Mouse (Mus musculus) cerebellum, postnatal 10 days (tissue): ENCODE data around the gene Tyrobp.
A peak's percentile ranks its signal among the peaks of the same experiment; 100 is the strongest.

Source experiments
- DNase-seq, 2 experiments: peaks; one replicate each; pipeline ENCODE4 v3.0.0; 2021; ENCODE audit warnings: mixed read lengths in 2 of 2

Tyrobp gene

GRCm38 (mm10) chr7:30413596-30413995, at the start of gene Tyrobp:
Gene Tyrobp (plus strand): TSS chr7:30413760.
- DNase-seq = no peak

GRCm38 (mm10) chr7:30367466-30367865, 46.1 kb upstream of the Tyrobp start:
- DNase-seq = no peak

DNA sequence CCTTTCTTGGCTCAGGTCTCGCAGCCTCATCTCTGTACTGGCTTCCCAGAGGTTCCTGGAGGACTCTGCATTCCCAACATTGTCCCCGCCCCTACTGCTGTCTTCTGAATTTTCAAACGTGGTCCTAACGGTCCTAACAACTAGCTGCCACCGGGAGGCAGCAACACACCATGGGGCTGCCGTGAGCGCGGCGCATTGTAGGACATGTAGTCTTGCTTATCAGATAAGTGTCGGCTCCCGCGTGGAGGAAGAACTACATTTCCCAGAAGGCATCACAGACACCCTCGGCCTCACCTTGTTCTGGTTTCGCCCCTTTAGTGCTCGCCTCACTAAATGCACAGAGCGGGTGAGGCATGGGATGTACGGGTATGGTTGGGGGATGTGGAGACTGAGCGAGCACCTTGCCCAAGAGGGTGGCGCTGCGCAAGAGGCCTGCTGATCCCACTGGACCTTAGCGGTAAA, 40.0 kb upstream of the Tyrobp start:
- DNase-seq = peak; percentile 95 to 97

- DNase-seq = no peak
These were observed 33.5 kb upstream of the Tyrobp start for GRCm38 (mm10) chr7:30380061-30380460.

- DNase-seq = no peak
These were observed 29.5 kb upstream of the Tyrobp start for GRCm38 (mm10) chr7:30384106-30384505.

- no peak for DNase-seq
These were observed 20.6 kb upstream of the Tyrobp start for GRCm38 (mm10) chr7:30392746-30393520.

DNA sequence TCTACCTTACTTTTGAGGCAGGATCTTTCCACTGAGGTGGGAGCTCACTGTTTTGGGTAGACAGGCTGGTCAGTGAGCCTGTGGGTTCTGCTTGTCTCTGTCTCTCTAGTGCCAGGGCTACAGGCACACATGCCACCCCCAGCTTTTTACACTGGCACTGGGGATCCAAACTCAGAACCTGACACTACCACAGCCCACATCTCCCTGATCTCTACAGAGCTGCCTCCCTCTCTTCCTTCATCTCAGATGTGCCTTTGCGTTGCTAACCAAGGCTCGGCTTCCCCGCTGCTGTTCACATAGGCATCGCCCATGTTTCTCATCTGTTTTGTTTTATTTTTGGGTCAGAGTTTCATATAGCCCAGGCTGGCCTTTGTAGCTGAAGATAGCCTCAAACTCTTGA, 19.9 kb upstream of the Tyrobp start:
- no peak for DNase-seq

- DNase-seq = no peak
These were observed 19.2 kb upstream of the Tyrobp start for GRCm38 (mm10) chr7:30394379-30394778.

- peak in 1 of 2 experiments; percentile 29 for DNase-seq
These were observed 18.7 kb upstream of the Tyrobp start for GRCm38 (mm10) chr7:30394871-30395270.

DNA sequence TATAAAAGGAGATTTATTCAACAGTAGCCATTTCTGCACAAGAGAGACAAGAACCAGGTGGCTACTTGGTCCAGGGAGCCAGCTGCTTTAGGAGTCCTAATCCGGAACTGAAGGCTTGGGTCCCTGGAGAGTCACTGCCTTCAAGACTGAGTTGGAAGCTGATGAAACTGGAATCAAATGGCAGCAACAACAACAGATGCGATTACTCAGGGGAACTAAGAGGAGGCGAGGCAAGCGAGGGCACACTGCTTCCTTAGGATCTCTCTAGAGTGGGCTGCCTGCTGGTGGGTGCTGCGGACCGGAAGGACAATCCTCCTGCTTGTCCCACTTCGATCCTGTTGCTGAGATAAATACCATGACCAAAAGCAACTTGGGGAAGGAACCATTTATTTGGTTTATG, 13.9 kb upstream of the Tyrobp start:
- no peak for DNase-seq

DNA sequence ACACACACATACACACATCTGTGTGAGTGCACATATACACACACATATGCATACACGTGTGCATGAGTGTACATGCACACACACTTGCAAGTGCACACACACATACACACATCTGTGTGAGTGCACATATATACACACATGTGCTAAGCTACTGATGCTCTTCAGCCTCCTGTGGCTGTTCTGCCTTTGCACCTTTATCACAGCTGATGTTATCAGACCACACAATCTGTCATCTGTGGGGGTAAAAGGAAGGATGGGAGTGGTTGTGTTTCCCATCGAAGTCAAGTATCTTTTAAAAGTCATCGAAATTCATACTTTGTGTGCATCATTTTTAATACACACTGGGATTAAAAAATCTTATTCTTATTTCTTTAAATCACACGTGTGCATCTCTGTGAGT, 11.2 kb upstream of the Tyrobp start:
- no peak for DNase-seq

- DNase-seq = no peak
These were observed 4.9 kb upstream of the Tyrobp start for GRCm38 (mm10) chr7:30408639-30409038.

DNA sequence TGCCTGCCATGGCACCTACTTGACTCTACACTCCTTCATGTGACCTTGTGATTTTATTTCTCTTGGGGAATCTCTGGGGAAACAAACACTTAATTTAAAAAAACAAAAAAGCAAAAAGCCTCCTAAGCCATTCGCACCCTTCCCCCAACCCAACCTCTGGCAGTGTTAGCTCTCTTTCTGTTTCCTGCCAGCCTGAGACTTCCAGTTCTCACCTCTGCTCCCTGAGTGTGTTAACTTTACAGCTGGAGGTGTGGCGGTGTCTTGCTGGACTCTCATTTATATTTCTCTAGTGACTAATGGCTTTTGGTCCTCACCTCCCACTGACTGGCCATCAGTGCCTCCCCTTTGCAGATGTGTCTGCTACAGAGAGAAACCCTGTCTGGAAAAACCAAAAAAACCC, 3.8 kb upstream of the Tyrobp start:
- DNase-seq = no peak

DNA sequence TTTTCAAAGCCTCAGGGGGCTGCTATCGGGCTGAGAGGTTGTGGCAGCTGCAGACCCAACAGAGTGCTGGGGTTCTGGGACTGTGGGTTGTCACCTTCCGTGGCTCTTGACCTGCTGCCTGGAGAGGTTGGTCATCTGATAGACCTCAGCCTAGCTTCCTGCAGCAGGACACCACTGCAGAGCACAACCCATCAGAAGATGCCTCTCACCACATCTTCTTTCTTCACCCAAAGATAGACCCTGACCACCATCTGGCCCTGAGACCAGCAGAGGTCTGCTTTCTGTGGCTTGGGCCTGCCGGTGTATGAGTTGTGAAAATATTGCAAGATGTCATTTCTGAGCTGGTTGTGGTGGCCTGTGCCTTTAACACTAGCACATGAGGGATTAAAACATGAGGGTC, 2.5 kb upstream of the Tyrobp start:
- DNase-seq = no peak

DNA sequence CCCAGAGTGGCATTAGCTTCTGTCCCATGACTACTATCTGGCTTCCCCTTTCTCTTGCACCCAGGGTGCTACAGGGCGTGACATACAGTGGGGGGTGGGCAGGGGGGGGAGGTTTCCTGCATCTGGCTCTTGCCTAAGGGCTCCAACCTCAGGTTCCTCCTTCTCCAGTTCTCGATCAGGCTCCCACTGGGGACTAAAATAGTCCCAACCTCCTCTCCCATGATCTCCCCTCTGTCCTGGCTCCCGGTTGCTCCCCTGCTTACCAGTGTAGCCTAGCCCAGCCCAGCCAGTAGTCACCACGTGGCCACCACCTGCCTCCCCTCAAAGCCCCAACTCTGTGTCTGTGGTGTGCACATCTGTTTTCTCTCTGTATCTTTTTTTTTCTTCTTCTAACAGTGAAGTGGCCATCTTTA, 819 bp upstream of the Tyrobp start:
- no peak for DNase-seq

GRCm38 (mm10) chr7:30417856-30418255, 4.3 kb downstream of the Tyrobp start:
- no peak for DNase-seq

DNA sequence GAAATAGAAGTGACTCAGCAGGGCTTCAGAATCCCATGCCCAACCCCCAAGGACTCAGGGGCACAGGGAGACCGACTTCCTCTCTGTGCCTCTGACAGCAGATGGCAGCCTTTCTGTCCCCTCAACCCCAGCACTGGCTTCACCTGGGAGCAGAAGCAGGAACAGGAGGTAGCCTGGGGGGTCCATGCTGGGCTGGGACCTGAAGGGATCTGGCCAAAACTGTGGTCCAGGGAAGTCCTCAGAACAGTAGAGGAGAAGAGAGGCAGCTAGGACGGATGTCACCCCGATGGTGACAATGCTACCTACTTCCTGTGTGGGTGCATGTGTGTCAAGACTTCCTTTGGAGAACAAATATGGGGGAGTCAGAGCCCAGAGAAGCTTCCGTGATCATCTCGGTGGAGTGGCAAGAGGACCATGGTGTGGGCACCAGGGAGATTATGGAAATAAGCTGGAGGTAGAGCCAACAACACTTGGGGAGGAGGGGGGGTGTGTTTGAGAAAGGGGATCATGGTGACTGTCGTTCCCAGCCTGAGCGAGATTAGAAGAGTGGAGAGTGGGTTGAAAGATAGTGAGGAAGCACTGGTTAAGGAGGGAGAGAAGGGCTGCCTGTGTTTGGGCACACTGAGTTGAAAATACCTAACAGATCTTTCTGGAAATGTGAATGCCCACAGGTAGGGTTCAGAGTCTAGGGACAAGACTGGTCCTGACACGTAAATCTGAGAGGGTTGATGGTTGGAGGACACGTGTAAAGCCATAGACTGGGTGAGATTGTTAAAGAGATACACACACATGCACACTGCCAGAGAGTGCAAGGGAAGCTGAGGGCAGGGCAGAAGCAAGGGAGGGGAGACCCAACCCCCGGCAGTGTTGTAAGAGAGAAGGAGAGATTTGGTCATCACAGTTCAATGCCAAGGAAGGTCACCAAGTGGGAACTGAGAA, 6.3 kb downstream of the Tyrobp start, which contains the start of gene Hcst:
Hcst (minus strand) TSS at position 294 of the 939 bp plus-strand sequence.
- DNase-seq = no peak

- DNase-seq = no peak
These were observed 7.1 kb downstream of the Tyrobp start for GRCm38 (mm10) chr7:30420673-30421072.

DNA sequence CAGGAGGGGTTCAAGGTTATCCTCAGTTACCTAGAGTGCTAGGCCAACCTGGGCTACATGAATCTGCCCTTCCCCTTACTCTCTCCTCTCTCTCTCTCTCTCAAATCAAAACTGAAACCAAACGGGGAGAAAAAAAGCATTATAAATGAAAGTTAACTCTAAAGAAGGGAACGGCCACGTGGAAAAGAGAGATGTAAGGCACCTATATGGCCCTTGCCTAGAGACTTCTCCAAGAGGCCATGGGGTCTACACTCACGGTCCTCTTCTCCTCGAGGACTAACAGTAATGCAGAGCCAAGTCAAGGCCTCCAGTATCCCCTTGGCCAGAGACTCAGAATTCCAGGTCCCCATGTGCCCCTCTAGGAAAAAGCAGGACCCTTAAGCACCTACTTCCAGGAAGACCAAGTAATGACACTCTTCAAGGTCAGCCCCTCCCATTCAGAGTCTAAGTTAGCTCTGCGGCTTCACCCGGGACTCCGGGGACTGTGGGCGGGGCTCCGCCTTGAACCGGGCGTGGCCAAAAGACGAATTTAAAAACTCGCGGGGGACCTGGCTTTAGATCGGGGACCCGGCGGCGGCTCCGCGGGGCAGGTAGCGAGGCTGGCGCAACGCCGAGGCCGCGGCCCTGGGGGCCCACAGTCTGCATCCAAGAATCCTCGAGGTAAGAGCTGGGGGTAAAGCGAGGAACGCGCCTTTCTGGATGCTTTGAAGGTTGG, 7.8 kb downstream of the Tyrobp start, which contains the start of gene Nfkbid:
Nfkbid (plus strand) TSS at position 558 of the 715 bp plus-strand sequence.
- peak; percentile 72 to 75 for DNase-seq

DNA sequence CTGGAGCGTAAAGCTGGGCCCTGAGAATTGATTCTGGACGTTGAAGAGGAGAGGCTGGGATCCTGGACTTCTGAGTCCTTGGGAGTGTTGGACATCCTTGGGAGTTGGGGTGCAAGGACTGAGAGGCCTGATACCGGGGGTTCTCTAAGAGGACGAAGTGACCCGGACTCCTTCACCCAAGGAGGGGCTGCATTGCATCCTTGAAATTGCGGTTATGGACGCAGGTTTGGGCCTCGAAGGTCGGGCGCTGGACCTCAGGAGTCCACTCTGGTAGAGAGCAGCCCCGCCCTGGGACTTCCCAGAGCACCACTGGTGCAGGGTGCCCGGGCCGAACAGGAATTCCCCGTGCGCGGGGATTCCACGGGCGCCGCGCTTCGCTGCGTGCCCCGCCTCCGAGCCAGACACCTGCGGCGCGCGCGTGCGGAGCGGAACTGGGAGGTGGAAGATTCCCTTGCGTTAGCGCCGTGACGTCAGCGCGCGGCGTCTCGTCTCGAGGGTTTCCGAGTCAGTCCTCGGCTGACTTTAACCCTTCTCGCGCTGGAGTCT, 8.4 kb downstream of the Tyrobp start:
- peak; percentile 98 for DNase-seq

DNA sequence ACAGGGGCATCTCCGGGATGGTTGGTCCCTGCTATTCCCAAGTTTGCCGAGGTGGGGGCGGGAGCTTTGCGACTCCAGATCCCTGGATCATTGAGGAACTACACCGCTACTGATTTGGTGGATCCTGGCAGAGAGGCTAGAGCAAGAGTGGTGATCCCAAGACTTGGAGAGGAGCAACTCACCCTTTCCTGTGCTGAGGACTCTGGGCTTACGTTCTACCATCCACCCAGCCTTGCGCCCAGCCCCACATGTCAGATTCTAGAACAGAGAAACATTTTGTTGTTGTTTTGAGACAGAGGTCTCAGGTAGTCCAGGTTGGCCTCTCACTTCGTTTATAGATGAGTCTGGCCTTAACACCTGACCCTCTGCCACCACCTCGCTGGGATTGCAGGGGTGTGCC, 9.0 kb downstream of the Tyrobp start:
- no peak for DNase-seq

- DNase-seq = peak in 1 of 2 experiments; percentile 44
These were observed 9.6 kb downstream of the Tyrobp start for GRCm38 (mm10) chr7:30423071-30423641.
